Mouse (Mus musculus) limb, embryonic 14.5 days (tissue): ENCODE data around the gene Trpv5. TPM values are rescaled to one million over a fixed set of nuclear protein-coding genes. Genes with fewer than 3 reads are reported as not detected.

Experiments
- ATAC-seq: fragments of 200-750 bp; cut with Nextera tagmentation; 2 replicates; pipeline ENCODE4 v1.8.0; 2017; ENCODE audit warnings: low read depth, moderate number of reproducible peaks, moderate TSS enrichment; ENCODE audit not compliant: low FRiP score
- DNase-seq: peaks from one replicate; pipeline ENCODE4 v3.0.0-alpha.2; 2015; ENCODE audit warnings: low spot score
- H3K27ac ChIP-seq: fragments of 300-500 bp; sonication (generic); replicated peaks from 2 replicates; pipeline ENCODE4 v1.5.1; 2014; ENCODE audit warnings: low read depth, mild to moderate bottlenecking, low read length, moderate library complexity, mixed read lengths
- H3K27me3 ChIP-seq: fragments of 300-500 bp; sonication (generic); 2 replicates; pipeline ENCODE4 v1.6.1; 2014; ENCODE audit warnings: low read length, mixed read lengths; ENCODE audit not compliant: control insufficient read depth, insufficient read depth
- H3K36me3 ChIP-seq: fragments of 300-500 bp; sonication (generic); 2 replicates; pipeline ENCODE4 v1.6.1; 2014; ENCODE audit warnings: mild to moderate bottlenecking, low read length, moderate library complexity, mixed read lengths; ENCODE audit not compliant: control insufficient read depth, insufficient read depth
- H3K4me1 ChIP-seq: fragments of 300-500 bp; sonication (generic); 2 replicates; pipeline ENCODE4 v1.6.1; 2014; ENCODE audit warnings: antibody characterized with exemption, low read length, mixed read lengths; ENCODE audit not compliant: control insufficient read depth, insufficient read depth
- H3K4me2 ChIP-seq: fragments of 300-500 bp; sonication (generic); replicated peaks from 2 replicates; pipeline ENCODE4 v1.6.1; 2014; ENCODE audit warnings: low read depth, mild to moderate bottlenecking, low read length, moderate library complexity; ENCODE audit not compliant: severe bottlenecking
- H3K4me3 ChIP-seq: fragments of 300-500 bp; sonication (generic); replicated peaks from 2 replicates; pipeline ENCODE4 v1.5.1; 2014; ENCODE audit warnings: low read length
- H3K9ac ChIP-seq: fragments of 300-500 bp; sonication (generic); 2 replicates; pipeline ENCODE4 v1.6.1; 2014; ENCODE audit warnings: mild to moderate bottlenecking, low read depth, low read length, moderate library complexity; ENCODE audit not compliant: severe bottlenecking
- H3K9me3 ChIP-seq: fragments of 300-500 bp; sonication (generic); 2 replicates; pipeline ENCODE4 v1.6.1; 2016; ENCODE audit warnings: low read length; ENCODE audit not compliant: control insufficient read depth
- POLR2A ChIP-seq: fragments of 200-500 bp; IDR thresholded peaks from 2 replicates; pipeline ENCODE4 v1.8.0; 2012; ENCODE audit warnings: inconsistent platforms, mild to moderate bottlenecking, moderate library complexity, borderline replicate concordance; ENCODE audit not compliant: insufficient read depth, insufficient read length; ENCODE audit errors: extremely low read depth
- WGBS: fragments of 180-500 bp; shearing (Covaris S2); extraction: QIAGEN DNeasy Blood & Tissue Kit; methylation state at CpG from one replicate; pipeline ENCODE4 v1.1.7; 2014; 5-methylcytosine and 5-hydroxymethylcytosine counted together
- polyA plus RNA-seq, 2 experiments: library from polyadenylated mRNA; depleted of rRNA in 1 of 2; stranded (reverse) in 1 of 2; unstranded in 1 of 2; fragments of >200 nt; fragmentation: Nextera tagmentation in 1 of 2; extraction: Ambion mirVana in 1 of 2; gene quantifications; 2 replicates each; pipeline versions ENCODE4 v1.2.1 to v1.2.3; 2012 to 2014

Trpv5 gene
- not detected in 2 replicates for polyA plus RNA-seq (2012; rRNA removed)
- not detected in 2 replicates for polyA plus RNA-seq (2014; fragmentation: Nextera tagmentation; extraction: Ambion mirVana)

DNA sequence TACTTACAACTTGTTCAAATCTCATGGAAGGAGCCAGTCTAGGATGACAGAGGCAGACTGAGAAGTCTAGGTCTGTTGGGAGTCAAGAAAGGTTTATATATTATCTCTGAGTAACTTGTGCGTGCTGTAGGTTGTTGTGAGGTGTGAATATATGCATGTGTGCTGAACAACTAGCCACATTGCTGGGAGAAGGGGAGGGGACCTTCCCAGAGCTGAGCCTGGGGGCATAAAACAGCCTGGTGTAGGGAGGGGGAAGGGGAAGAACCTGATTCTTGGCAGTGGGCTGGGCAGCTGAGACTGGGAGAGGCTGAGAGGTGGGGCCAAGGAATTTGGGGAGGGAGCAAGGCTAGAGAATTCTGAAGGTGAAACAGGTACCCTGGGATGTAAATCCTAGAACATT, at the start of gene Trpv5:
TSS of gene Trpv5 (minus strand) at position 101 of the 400 bp plus-strand sequence.
- H3K27ac ChIP-seq, result no peak within 1 kb of the TSS
- TF ChIP-seq POLR2A, result no peak
- no peaks in the 10 kb centered on the region for H3K27me3 ChIP-seq
- no peaks in the 10 kb centered on the region for H3K36me3 ChIP-seq
- no peak for DNase-seq
- no peaks in the 10 kb centered on the region for H3K4me1 ChIP-seq
- no peaks in the 10 kb centered on the region for H3K9me3 ChIP-seq
- ATAC-seq, result no peak
- no peak within 1 kb of the TSS for H3K4me3 ChIP-seq
- WGBS, result 41% methylated on average over 1 of the region's 1 CpGs
- no peak within 1 kb of the TSS for H3K4me2 ChIP-seq
- H3K9ac ChIP-seq, result no peak within 1 kb of the TSS

DNA sequence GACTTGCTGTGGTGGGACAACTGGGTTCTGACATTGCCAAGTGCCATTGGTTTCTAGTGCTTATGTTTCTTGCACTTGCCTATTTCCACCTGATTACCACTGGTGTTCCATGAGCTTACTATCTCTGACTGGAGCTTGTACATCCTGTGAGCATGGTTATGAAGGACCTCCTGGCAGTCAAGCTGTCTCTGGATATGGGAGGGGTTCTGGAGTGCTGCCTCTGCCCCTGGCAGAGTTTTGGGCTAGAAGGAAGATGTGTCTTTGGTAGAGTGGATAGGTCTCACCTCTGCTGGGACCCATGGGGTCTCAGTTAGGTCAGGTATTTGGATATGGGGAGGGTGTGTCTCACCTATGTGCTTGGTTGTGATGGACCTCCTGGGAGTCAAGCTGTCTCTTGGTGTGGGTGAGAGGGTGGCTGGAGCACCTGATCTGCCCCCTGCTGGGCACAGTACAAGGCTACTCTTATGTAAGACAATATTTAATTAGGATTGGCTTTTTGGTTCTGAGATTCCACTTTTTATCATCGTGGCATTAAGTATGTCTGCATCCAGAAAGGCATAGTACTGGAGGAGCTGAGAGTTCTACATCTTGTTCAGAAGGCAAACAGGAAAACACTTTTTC, 47.5 kb upstream of the Trpv5 start:
- TF ChIP-seq POLR2A, result no peak
- Histone ChIP-seq H3K4me2 (no peak overlapping the region), H3K9me3 (no peaks in the 10 kb centered on the region), H3K27ac (no peak overlapping the region), H3K4me1 (no peaks in the 10 kb centered on the region), H3K4me3 (no peak overlapping the region), H3K36me3 (no peaks in the 10 kb centered on the region), H3K27me3 (no peaks in the 10 kb centered on the region), H3K9ac (no peak overlapping the region)
- WGBS, result 81% methylated on average over 1 of the region's 1 CpGs
- ATAC-seq (no peak), DNase-seq (no peak)

DNA sequence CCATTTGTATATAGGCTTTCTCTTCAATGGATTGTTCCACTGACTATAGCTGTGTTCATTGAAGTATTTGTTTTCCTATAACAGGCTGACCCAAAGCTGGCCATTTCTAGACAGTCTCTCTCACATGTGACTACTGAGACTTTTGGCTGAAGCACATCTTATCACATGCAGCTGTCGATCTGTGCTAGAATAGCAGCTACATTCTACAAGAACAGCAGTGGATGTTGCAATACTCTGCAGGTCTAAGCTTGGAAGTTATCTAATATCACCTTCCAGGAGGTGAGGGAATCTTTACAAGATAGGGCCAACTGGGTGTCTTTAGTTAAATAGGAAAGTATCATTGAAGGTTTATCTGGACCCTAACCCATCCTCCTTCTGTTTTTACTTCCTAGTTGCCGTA, 40.9 kb upstream of the Trpv5 start:
- DNase-seq (no peak), ATAC-seq (no peak)
- H3K36me3 ChIP-seq, result no peaks in the 10 kb centered on the region
- no peaks in the 10 kb centered on the region for H3K9me3 ChIP-seq
- no peak for TF ChIP-seq POLR2A
- no peak overlapping the region for H3K4me3 ChIP-seq
- H3K27ac ChIP-seq, result no peak overlapping the region
- H3K4me1 ChIP-seq, result no peaks in the 10 kb centered on the region
- H3K4me2 ChIP-seq, result no peak overlapping the region
- no peaks in the 10 kb centered on the region for H3K27me3 ChIP-seq
- 82% methylated on average over 2 of the region's 2 CpGs for WGBS
- H3K9ac ChIP-seq, result no peak overlapping the region

DNA sequence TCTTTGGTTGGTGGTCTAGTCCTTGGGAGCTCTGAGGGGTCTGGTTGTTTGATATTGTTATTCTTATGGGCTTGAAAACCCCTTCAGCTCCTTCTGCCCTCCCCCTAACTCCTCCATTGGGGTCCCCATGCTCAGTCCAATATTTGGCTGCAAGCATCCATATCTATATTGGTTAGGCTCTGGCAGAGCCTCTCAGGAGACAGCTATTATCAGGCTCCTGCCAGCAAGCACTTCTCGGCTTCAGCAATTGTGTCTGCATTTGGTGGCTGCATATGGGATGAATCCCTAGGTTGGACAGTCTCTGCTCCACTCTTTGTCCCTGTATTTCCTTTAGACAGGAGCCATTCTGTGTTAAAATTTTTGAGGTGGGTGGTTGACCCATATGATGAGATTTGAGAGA, 29.7 kb upstream of the Trpv5 start:
- Histone ChIP-seq H3K4me3 (no peak overlapping the region), H3K4me1 (no peaks in the 10 kb centered on the region), H3K9me3 (no peaks in the 10 kb centered on the region), H3K27ac (no peak overlapping the region), H3K9ac (no peak overlapping the region), H3K36me3 (no peaks in the 10 kb centered on the region), H3K4me2 (no peak overlapping the region), H3K27me3 (no peaks in the 10 kb centered on the region)
- ATAC-seq (no peak), DNase-seq (no peak)
- no peak for TF ChIP-seq POLR2A
- WGBS, result 95% methylated on average over 1 of the region's 1 CpGs

DNA sequence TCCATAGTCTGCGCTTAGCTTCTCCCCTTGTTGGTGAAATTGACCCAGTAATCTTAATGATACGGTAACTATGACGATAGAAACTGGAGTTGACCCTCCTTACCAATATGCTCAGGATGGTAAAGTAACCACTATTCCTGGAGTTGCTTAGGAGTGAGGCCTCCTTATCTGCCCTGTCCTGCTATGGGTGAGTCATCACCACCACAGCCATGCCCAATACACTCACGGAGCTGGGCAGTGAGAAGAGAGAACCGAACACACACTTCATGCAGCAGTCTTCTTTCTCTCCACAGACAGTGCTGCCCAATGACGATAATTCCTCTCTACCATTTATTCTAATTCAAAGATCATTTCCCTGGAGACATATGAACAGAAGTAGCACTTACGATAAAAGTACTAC, 25.7 kb upstream of the Trpv5 start:
- no peaks in the 10 kb centered on the region for H3K9me3 ChIP-seq
- H3K4me3 ChIP-seq, result no peak overlapping the region
- no peak overlapping the region for H3K27ac ChIP-seq
- no peak for ATAC-seq
- TF ChIP-seq POLR2A, result no peak
- no peak overlapping the region for H3K4me2 ChIP-seq
- no peak overlapping the region for H3K9ac ChIP-seq
- H3K27me3 ChIP-seq, result no peaks in the 10 kb centered on the region
- no peak for DNase-seq
- no peaks in the 10 kb centered on the region for H3K4me1 ChIP-seq
- WGBS, result 89% methylated on average over 7 of the region's 7 CpGs
- no peaks in the 10 kb centered on the region for H3K36me3 ChIP-seq
